Mouse (Mus musculus): Measurements from ENCODE around the gene Vps72. TPM values are rescaled to one million over a fixed set of nuclear protein-coding genes. Genes with fewer than 3 reads are reported as not detected.
A peak's percentile ranks its signal among the peaks of the same experiment; 100 is the strongest.
"Not testable (repeated sequence)": the region's sequence is repeated elsewhere in the genome, so short reads cannot be mapped to it uniquely, and the experiment has no call there.

Gene Vps72
- total RNA-seq, 2 experiments from 2014 or later, result 31.7 to 35.2 TPM

GRCm38 (mm10) chr3:95132389-95132788 is 21.6 kb downstream of the Vps72 start:
- DNase-seq, result not testable (repeated sequence)
- intact Hi-C loops (cut with DNase I), result loop anchor here (2.0 kb wide), 1 partner anchor 22 kb away; the partner anchor contains the start of gene Vps72

DNA sequence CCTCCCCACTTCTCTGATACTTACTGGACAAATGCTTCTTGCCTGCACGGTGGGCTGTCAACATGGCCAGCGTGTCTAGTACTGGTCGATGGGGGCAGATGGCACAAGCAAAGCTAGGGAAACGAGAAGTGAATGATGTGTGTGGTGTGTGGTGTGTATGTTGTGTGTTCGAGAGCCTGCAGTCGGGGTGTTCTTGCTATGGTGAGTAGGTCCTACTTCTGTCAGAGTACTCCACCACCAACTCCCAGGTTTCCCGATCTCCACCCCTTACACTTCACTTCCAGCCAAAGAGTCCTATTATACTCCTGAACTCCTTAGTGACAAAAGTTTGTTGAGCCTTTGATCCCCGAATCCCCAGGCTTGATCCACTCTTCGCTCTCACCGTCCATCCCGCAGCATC is 22.4 kb downstream of the Vps72 start:
- no peak for DNase-seq
- intact Hi-C loops (cut with DNase I), result loop anchor here (2.0 kb wide), 1 partner anchor 22 kb away; the partner anchor contains the start of gene Vps72

DNA sequence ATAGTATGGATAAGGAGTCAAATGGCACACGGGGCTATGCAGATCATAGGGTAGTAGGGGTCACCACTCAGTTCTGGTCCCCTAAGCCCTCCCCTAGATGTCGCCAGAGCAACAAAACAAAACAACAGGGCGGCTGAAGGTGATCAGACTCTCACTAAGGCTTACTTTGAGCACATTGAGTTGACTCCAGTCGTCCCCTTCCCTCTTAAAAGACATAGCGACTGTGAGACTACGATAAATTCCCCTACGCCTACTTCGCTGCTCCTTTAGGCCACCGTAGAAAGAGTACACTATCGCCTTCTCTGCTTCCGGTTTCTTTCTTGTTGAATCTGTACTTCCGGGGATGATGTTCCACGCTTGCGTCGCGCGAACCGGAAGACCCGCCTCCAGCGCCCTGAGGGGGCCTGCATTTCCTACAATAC is 22.9 kb downstream of the Vps72 start, which contains the start of the genes Scnm1 and Lysmd1:
TSS of gene Scnm1 (minus strand) at position 332 of the 422 bp plus-strand sequence.
TSS of gene Lysmd1 (plus strand) at position 409 of the 422 bp plus-strand sequence.
- intact Hi-C loops (cut with DNase I), result loop anchor here (2.0 kb wide), 1 partner anchor 23 kb away; the partner anchor contains the start of gene Vps72
- peak; percentile 85 to 86 for DNase-seq

DNA sequence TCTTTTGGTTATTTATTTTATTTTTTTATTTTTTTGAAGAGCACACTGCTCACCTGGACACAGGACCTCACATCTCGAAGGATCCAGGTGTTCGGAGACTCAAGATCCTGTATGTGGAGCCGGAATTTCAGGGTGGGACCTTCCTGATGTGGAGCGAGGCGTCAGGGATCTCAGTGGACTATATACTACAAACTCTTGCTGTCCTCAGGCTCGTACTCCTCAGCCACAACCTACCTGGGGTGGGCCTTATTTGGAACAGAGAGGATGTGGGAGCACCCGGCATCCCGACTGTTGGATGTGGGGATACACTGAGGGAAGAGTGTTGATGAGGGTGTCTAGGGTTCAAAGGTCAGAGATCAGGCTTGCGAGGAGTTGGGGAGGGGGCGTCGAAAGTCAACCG is 23.3 kb downstream of the Vps72 start:
- intact Hi-C loops (cut with DNase I); DNase-seq: not testable (repeated sequence)

- DNase-seq, result peak; percentile 47 to 51
Measured at GRCm38 (mm10) chr3:95135023-95135422, 24.2 kb downstream of the Vps72 start.

GRCm38 (mm10) chr3:95135433-95136052 is 24.7 kb downstream of the Vps72 start:
- intact Hi-C loops (cut with DNase I), result no loop called here
- DNase-seq, result no peak

More at GRCm38 (mm10) chr3:95135023-95135422, 24.2 kb downstream of the Vps72 start:
- intact Hi-C loops (cut with DNase I), result no loop called here

DNA sequence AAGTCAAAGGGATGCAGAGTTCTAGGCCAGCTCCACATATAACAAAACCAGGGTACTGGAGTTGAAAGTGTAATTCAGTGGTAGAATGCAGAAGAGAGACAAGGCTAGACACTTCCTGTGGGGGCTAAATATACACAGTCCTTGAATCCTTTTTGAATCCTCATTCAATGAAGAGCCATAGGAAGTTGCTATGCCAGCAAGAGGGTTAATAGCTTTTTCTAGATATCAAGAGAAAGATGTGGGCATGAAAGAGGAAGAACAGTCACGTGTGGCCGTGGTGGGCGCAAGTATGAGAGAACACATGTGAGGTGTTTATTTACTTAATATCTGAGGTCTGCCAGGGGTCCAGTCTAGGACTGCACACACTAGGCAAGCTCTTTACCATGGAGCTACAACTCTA is 25.5 kb downstream of the Vps72 start:
- DNase-seq, result no peak
- intact Hi-C loops (cut with DNase I), result no loop called here

- peak in 1 of 2 experiments; percentile 24 for DNase-seq
- intact Hi-C loops (cut with DNase I), result no loop called here
Measured at GRCm38 (mm10) chr3:95139586-95140288, 28.9 kb downstream of the Vps72 start.

DNA sequence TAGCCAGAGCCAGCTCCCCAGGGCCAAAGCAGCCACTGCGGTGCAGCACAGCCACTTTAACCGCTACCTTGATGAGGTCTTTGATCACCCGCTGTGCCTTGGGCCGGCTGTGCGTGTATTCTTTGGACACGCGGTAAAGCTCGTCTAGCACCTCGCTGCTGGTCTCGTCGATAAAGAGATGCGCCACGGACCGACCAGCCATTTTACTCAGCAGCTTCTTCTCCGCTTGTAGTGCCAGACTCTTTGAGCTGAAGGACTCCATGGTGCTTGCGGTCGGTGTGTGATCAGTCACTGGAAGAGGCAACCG is 29.4 kb downstream of the Vps72 start:
- intact Hi-C loops (cut with DNase I), result no loop called here

DNA sequence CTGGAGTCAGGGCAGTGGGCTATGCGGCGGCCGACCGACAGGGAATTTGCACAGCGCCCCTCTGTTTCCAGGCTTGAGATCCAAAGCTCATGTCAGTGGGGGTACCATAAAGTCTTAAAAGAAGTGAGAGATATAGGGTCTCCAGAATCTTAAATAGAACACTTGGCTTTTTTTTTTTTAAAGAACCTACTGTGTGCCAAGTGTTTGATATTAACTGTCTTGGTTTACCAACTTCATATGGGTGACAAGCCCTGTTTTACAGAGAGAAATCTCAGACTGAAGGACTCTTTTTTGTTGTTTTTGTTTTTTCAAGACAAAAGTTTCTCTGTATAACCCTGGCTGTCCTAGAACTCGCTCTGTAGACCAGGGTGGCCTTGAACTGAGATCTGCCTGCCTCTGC is 30.0 kb downstream of the Vps72 start:
- intact Hi-C loops (cut with DNase I), result no loop called here
- DNase-seq, result no peak

More for the DNA sequence above, 29.4 kb downstream of the Vps72 start:
- DNase-seq, result no peak

DNA sequence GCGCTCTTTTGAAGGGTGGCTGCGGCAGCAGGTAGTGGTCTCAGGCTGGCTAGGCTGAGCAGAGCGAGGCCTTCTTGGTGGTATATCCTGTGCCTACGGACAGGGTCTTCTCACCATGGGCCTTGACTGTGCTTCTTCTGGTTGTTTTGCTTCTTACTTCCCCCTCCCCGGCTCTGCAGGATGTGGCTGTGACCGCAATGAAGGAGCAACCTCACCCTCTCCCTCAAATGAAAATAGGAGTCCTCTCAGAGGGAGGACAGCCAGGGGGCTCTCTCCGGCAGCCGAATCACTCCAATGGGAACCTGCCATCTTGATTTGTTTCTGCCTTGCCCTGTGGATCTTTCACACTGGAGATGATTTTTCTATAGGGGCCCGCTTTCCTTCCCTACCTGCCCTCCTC is 30.7 kb downstream of the Vps72 start:
- intact Hi-C loops (cut with DNase I), result no loop called here
- peak in 1 of 2 experiments; percentile 31 for DNase-seq

- intact Hi-C loops (cut with DNase I), result loop anchor here (1.0 to 2.0 kb wide), 3 partner anchors 32 to 121 kb away; partner anchors contain the start of gene Gabpb2
- peak in 1 of 2 experiments; percentile 31 for DNase-seq
Measured at GRCm38 (mm10) chr3:95141952-95142616, 31.3 kb downstream of the Vps72 start, which contains the start of gene Tnfaip8l2. TSS of gene Tnfaip8l2 (minus strand) at chr3:95142360.

GRCm38 (mm10) chr3:95142617-95143011 is 31.8 kb downstream of the Vps72 start:
- intact Hi-C loops (cut with DNase I), result loop anchor here (1.0 to 2.0 kb wide), 3 partner anchors 32 to 121 kb away; partner anchors contain the start of gene Gabpb2
- peak; percentile 90 to 95 for DNase-seq

DNA sequence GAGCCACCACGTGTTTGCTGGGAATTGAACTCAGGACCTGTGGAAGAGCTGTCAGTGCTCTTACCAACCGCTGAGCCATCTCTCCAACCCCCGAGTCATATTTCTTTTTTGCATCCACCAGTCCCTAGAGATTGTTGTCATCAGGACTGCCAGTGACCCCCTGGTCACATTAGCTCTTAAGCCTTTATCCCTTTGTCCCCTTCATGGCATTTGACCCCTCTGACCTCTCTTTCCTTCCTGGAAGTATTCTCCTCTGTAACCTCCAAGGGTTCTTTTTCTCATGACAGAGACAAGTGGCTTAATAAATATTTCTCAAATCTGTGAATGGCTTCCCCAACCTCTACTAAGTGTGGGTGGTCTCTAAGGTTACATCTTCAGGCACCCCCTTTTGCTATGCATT is 37.1 kb downstream of the Vps72 start:
- intact Hi-C loops (cut with DNase I), result no loop called here
- no peak for DNase-seq

DNA sequence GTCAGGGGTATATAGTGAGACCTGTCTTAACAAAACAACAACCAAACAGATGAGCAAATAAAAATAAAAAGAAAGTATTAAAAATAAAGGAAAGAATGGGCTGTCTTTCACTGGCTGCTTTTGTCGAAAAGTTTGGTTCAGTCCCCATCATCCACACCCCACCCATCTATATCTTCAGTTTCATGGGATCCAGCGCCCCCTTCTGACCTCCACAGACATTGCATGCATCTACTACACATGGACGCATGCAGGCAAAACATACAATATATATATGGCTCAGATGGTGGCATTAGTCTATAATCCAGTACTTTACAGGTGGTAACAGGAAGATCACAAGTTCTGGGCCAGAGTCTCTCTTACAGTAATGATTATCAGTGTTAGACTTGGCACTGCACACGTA is 43.1 kb downstream of the Vps72 start:
- intact Hi-C loops (cut with DNase I), result no loop called here
- peak in 1 of 2 experiments; percentile 60 for DNase-seq

DNA sequence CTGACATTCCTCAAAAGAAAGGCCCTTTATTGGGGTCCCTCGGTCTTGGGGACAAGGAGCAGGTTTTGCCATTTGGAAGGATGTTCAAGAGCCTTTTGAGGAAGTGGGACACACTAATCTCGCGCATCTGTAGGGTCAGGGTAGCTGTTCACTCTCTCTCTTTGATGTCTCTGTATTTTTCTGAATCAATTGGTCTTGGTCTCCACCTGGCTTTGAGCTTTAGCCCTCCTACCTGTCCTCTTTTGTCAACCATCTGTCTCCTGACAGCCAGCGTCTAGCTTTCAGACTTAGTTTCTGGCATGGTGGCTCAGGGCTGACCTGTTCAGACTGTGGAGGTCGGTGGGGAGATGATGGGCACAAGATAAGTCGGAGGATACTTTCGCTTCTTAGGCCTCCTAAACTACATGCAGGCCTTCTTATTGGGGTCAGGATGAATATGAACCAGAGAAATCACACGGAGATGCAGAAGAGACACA is 48.7 kb downstream of the Vps72 start:
- intact Hi-C loops (cut with DNase I), result loop anchor here (5.0 kb wide), 1 partner anchor 103 kb away; no protein-coding TSS in a partner anchor
- no peak for DNase-seq

GRCm38 (mm10) chr3:95159987-95160963 is 49.5 kb downstream of the Vps72 start, which contains the start of gene Sema6c:
TSS of gene Sema6c (plus strand) at chr3:95160457.
- intact Hi-C loops (cut with DNase I), result loop anchor here (5.0 kb wide), 1 partner anchor 102 kb away; no protein-coding TSS in a partner anchor
- DNase-seq, result peak; percentile 88

DNA sequence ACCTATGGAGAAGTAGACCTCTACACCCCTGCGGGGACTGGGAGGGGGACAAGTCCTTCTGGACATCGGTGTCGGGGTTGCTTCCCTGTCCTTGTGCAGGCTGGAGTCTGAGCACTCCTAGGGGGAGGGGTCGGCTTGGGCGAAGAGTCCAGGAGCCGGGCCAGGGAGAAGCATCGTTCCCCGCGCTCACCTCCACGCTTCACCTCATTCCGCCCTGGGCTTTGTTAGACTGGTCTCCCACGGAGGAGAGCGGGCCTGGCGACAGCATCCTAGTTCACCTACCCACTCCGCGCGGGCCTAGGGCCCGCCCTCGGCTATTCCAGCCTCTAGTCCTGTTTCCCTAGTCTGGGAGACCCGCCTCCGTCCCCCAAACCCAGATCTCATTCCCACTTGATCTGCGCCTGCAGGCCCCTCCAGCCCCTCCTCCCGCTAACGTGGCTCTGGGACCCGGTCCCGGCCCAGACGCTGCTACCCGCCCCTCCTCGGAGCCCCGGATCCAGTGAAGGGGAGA is 50.3 kb downstream of the Vps72 start:
- intact Hi-C loops (cut with DNase I), result no loop called here
- no peak for DNase-seq
